Mouse (Mus musculus): ENCODE results near the gene Arhgap35. TPM values are rescaled to one million over a fixed set of nuclear protein-coding genes. Genes with fewer than 3 reads are reported as not detected.
A peak's percentile ranks its signal among the peaks of the same experiment; 100 is the strongest.
"Not testable (repeated sequence)": the region's sequence is repeated elsewhere in the genome, so short reads cannot be mapped to it uniquely, and the experiment has no call there.

Gene Arhgap35
- polyA plus RNA-seq (2015; fragmentation: Nextera tagmentation; extraction: Ambion mirVana): 3.8 and 4.0 TPM in 2 replicates

- DNase-seq (ENCODE audit: low spot score): peak; percentile 98
Observed at GRCm38 (mm10) chr7:16614888-16615715, at the start of gene Arhgap35. Gene Arhgap35, minus strand, starts transcription at chr7:16614993.

GRCm38 (mm10) chr7:16644260-16644659 lies 29.5 kb upstream of the Arhgap35 start:
- peak; percentile 26 for DNase-seq (ENCODE audit: low spot score)

- not testable (repeated sequence) for DNase-seq (ENCODE audit: low spot score)
Observed at GRCm38 (mm10) chr7:16643106-16643505, 28.3 kb upstream of the Arhgap35 start.

GRCm38 (mm10) chr7:16639028-16639427 lies 24.2 kb upstream of the Arhgap35 start:
- DNase-seq (ENCODE audit: low spot score): no peak

GRCm38 (mm10) chr7:16635116-16635515 lies 20.3 kb upstream of the Arhgap35 start:
- no peak for DNase-seq (ENCODE audit: low spot score)

GRCm38 (mm10) chr7:16633913-16634312 lies 19.1 kb upstream of the Arhgap35 start:
- peak; percentile 78 for DNase-seq (ENCODE audit: low spot score)

- DNase-seq (ENCODE audit: low spot score): no peak
Observed at GRCm38 (mm10) chr7:16631932-16632331, 17.1 kb upstream of the Arhgap35 start.

GRCm38 (mm10) chr7:16631025-16631424 lies 16.2 kb upstream of the Arhgap35 start:
- DNase-seq (ENCODE audit: low spot score): no peak

- peak; percentile 85 for DNase-seq (ENCODE audit: low spot score)
Observed at GRCm38 (mm10) chr7:16629598-16630296, 15.0 kb upstream of the Arhgap35 start.

GRCm38 (mm10) chr7:16628096-16628771 lies 13.4 kb upstream of the Arhgap35 start:
- DNase-seq (ENCODE audit: low spot score): peak; percentile 84

- no peak for DNase-seq (ENCODE audit: low spot score)
Observed at GRCm38 (mm10) chr7:16623687-16624086, 8.9 kb upstream of the Arhgap35 start.

GRCm38 (mm10) chr7:16623131-16623530 lies 8.3 kb upstream of the Arhgap35 start:
- no peak for DNase-seq (ENCODE audit: low spot score)

- no peak for DNase-seq (ENCODE audit: low spot score)
Observed at GRCm38 (mm10) chr7:16621066-16621622, 6.4 kb upstream of the Arhgap35 start.

GRCm38 (mm10) chr7:16618661-16619211 lies 3.9 kb upstream of the Arhgap35 start:
- peak; percentile 44 for DNase-seq (ENCODE audit: low spot score)

GRCm38 (mm10) chr7:16617045-16617444 lies 2.3 kb upstream of the Arhgap35 start:
- DNase-seq (ENCODE audit: low spot score): peak; percentile 34

- DNase-seq (ENCODE audit: low spot score): no peak
Observed at GRCm38 (mm10) chr7:16614171-16614887, 464 bp downstream of the Arhgap35 start.

GRCm38 (mm10) chr7:16613461-16614170 lies 1.2 kb downstream of the Arhgap35 start:
- no peak for DNase-seq (ENCODE audit: low spot score)

GRCm38 (mm10) chr7:16610345-16610744 lies 4.4 kb downstream of the Arhgap35 start:
- no peak for DNase-seq (ENCODE audit: low spot score)

- DNase-seq (ENCODE audit: low spot score): no peak
Observed at GRCm38 (mm10) chr7:16608961-16609360, 5.8 kb downstream of the Arhgap35 start.

GRCm38 (mm10) chr7:16608046-16608445 lies 6.7 kb downstream of the Arhgap35 start:
- DNase-seq (ENCODE audit: low spot score): no peak

All from thymus, postnatal 0 days (tissue).